Mouse (Mus musculus): ENCODE measurements at regions not wholly inside any gene's neighbourhood (a gene's known extent, or its start where the extent isn't known, plus 50 kb on each side); places are given as distances from the start of the nearest gene placed in this dataset.
"Not testable (repeated sequence)": the region's sequence is repeated elsewhere in the genome, so short reads cannot be mapped to it uniquely, and the experiment has no call there.

DNA sequence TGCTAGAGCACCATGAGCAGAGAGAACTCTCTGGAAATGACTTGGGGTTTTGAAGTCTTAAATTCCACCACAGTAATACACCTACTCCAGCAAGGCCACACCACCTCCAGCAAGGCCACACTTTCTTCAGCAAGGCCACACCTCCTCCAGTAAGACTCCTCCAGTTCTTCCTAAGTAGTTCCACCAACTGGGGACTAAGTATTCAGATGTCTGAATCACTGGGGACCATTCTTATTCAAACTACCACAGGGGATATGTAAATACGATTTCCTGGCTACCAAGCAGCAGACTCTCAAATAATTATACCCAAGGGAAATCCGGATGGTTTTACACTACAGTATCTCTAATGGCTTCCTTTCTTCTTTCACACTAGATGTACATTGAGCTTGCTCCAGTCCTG lies 598.7 kb upstream of the Igfbp3 start:
- Histone ChIP-seq H3K27me3 (replicated peaks; ENCODE audit: control insufficient read depth, insufficient read depth, low read length) (no peaks in the 10 kb centered on the region), H3K4me2 (replicated peaks; ENCODE audit: low read depth) (no peak overlapping the region), H3K36me3 (ENCODE audit: control insufficient read depth, insufficient read depth) (no peaks in the 10 kb centered on the region), H3K4me3 (ENCODE audit: low read depth, low read length) (no peak overlapping the region), H3K4me1 (replicated peaks; ENCODE audit: control insufficient read depth, insufficient read depth, low read length) (no peaks in the 10 kb centered on the region), H3K9me3 (ENCODE audit: control insufficient read depth) (no peaks in the 10 kb centered on the region), H3K9ac (ENCODE audit: low read depth, low read length) (no peak overlapping the region), H3K27ac (ENCODE audit: low read depth, low read length) (no peak overlapping the region)
- no peak for TF ChIP-seq CTCF (IDR thresholded peaks at IDR 0.05; ENCODE audit: low read depth)
- no peak for ATAC-seq
- 81% methylated on average over 2 of the region's 2 CpGs for WGBS

DNA sequence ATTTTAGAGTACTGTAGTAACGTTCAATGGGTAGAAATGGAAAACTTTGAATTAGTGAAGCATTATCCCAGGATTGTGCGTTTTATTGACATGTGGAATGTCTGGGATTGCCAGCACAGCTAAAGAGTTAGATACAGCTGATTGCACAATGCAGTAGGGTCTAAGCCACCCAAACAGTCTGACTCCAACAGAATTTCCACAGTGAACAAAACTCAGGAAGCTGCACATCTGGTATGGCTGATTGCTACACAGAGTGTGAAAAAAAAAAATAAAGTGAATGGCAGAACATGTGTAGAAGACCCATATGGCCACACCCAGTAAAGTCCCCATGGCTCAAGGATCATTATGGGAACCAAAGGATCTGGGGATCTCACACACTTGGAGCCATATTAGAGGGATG lies 596.0 kb upstream of the Igfbp3 start:
- Histone ChIP-seq H3K4me1 (replicated peaks; ENCODE audit: control insufficient read depth, insufficient read depth, low read length) (no peaks in the 10 kb centered on the region), H3K4me3 (ENCODE audit: low read depth, low read length) (no peak overlapping the region), H3K36me3 (ENCODE audit: control insufficient read depth, insufficient read depth) (no peaks in the 10 kb centered on the region), H3K27ac (ENCODE audit: low read depth, low read length) (no peak overlapping the region), H3K9me3 (ENCODE audit: control insufficient read depth) (no peaks in the 10 kb centered on the region), H3K27me3 (replicated peaks; ENCODE audit: control insufficient read depth, insufficient read depth, low read length) (no peaks in the 10 kb centered on the region), H3K4me2 (replicated peaks; ENCODE audit: low read depth) (no peak overlapping the region), H3K9ac (ENCODE audit: low read depth, low read length) (no peak overlapping the region)
- no peak for ATAC-seq
- no peak for TF ChIP-seq CTCF (IDR thresholded peaks at IDR 0.05; ENCODE audit: low read depth)
- 74% methylated on average over 2 of the region's 2 CpGs for WGBS

DNA sequence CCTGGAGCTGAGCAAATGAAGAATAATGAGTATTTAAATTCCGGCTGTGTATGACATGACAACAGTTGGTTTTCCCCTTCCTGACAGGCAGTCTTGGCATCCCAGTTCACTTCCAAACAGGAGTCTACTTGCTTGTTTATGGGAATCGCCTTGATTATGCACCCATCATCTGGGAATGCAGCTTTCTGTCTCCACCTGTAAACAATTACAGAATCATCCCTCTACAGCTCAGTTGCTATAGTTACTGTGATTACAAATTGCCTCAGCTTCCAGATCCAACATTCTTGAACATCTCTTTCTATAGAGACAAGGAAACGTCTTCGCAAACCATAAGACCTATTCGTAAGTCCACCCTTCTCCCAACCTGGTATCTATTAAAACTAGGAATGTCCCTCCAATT lies 582.6 kb upstream of the Igfbp3 start:
- Histone ChIP-seq H3K4me3 (ENCODE audit: low read depth, low read length) (no peak overlapping the region), H3K9me3 (ENCODE audit: control insufficient read depth) (no peaks in the 10 kb centered on the region), H3K9ac (ENCODE audit: low read depth, low read length) (no peak overlapping the region), H3K36me3 (ENCODE audit: control insufficient read depth, insufficient read depth) (no peaks in the 10 kb centered on the region), H3K4me1 (replicated peaks; ENCODE audit: control insufficient read depth, insufficient read depth, low read length) (no peaks in the 10 kb centered on the region), H3K27me3 (replicated peaks; ENCODE audit: control insufficient read depth, insufficient read depth, low read length) (no peaks in the 10 kb centered on the region), H3K4me2 (replicated peaks; ENCODE audit: low read depth) (no peak overlapping the region), H3K27ac (ENCODE audit: low read depth, low read length) (no peak overlapping the region)
- TF ChIP-seq CTCF (IDR thresholded peaks at IDR 0.05; ENCODE audit: low read depth): no peak
- WGBS: 86% methylated on average over 5 of the region's 5 CpGs
- no peak for ATAC-seq

DNA sequence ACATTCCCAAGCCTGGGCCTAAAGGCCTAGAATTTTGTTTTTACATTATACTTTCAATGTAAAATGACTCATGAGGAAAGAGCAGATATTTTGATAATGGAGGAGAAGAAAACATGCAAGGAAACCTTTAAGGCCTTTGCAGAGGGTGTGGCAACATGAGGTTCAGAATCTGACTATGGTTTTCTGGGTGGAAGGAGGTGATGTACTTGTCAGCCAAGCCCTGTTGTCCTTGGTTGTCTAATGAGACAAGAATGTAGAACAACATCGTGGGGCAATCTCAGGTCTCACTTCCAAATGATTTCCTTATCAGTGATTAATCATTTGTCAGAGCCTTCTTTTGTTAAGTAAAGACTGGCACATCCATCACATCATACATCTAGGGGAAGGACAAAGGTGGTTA lies 580.5 kb upstream of the Igfbp3 start:
- no peaks in the 10 kb centered on the region for H3K36me3 ChIP-seq (ENCODE audit: control insufficient read depth, insufficient read depth)
- no peaks in the 10 kb centered on the region for H3K9me3 ChIP-seq (ENCODE audit: control insufficient read depth)
- no peak overlapping the region for H3K27ac ChIP-seq (ENCODE audit: low read depth, low read length)
- TF ChIP-seq CTCF (IDR thresholded peaks at IDR 0.05; ENCODE audit: low read depth): no peak
- H3K4me2 ChIP-seq (replicated peaks; ENCODE audit: low read depth): no peak overlapping the region
- H3K27me3 ChIP-seq (replicated peaks; ENCODE audit: control insufficient read depth, insufficient read depth, low read length): no peaks in the 10 kb centered on the region
- H3K4me1 ChIP-seq (replicated peaks; ENCODE audit: control insufficient read depth, insufficient read depth, low read length): no peaks in the 10 kb centered on the region
- WGBS: 25% methylated on average over 1 of the region's 1 CpGs
- ATAC-seq: no peak
- H3K4me3 ChIP-seq (ENCODE audit: low read depth, low read length): no peak overlapping the region
- H3K9ac ChIP-seq (ENCODE audit: low read depth, low read length): no peak overlapping the region

DNA sequence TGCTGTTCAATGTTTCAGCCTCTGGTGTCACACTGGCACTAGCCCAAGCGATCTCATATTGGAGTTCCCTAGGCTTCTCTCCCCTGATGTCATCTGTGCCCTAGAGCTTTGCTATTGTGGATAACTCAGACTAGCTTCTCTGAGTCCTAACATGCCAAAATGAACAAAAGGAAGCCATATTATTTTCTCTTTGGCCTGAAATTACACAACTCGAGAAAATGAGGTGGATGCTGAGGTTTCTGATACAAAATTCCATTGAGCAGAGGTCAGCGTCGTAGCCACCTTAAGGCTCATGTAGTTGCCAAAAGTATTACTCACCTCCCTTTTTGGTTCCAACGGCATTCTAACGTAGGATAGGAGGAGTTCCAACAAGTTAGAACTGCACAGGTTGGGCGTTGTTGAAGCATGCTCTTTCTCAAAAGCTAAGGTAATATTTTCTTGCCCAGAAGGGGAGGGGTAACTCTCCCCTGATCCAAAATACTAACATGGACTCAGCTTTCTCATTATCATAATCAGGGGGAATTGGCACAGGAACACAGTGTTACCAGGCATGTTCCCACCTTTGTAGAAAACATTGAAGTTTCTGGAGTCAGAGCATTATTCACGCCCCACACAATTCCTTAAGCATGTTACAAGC lies 566.9 kb upstream of the Igfbp3 start:
- no peak for TF ChIP-seq CTCF (IDR thresholded peaks at IDR 0.05; ENCODE audit: low read depth)
- H3K4me1 ChIP-seq (replicated peaks; ENCODE audit: control insufficient read depth, insufficient read depth, low read length): no peaks in the 10 kb centered on the region
- H3K36me3 ChIP-seq (ENCODE audit: control insufficient read depth, insufficient read depth): no peaks in the 10 kb centered on the region
- H3K9me3 ChIP-seq (ENCODE audit: control insufficient read depth): no peaks in the 10 kb centered on the region
- no peaks in the 10 kb centered on the region for H3K27me3 ChIP-seq (replicated peaks; ENCODE audit: control insufficient read depth, insufficient read depth, low read length)
- no peak overlapping the region for H3K4me2 ChIP-seq (replicated peaks; ENCODE audit: low read depth)
- ATAC-seq: no peak
- H3K9ac ChIP-seq (ENCODE audit: low read depth, low read length): no peak overlapping the region
- no peak overlapping the region for H3K4me3 ChIP-seq (ENCODE audit: low read depth, low read length)
- WGBS: 87% methylated on average over 8 of the region's 8 CpGs
- no peak overlapping the region for H3K27ac ChIP-seq (ENCODE audit: low read depth, low read length)

DNA sequence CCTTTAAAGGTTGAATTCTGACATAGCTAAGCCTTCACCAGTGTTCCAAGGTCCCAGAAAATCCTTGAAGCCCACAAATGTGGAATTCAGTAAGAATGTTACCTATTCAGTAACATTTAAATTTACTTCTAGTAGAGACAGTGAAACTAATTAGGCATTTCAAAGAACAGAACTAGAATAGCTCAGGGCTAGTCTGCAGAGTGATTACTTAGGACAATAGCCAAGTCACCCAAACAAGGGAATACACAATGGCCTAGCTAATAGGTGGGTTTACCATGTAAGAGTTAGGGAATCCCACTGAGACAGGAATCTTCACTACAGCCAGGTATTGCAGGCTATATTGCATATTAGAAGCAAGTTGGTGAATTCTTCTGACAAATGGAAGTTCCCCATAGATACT lies 561.6 kb upstream of the Igfbp3 start:
- not testable (repeated sequence) for H3K27ac ChIP-seq (ENCODE audit: low read depth, low read length); H3K9ac ChIP-seq (ENCODE audit: low read depth, low read length); H3K36me3 ChIP-seq (ENCODE audit: control insufficient read depth, insufficient read depth); H3K4me1 ChIP-seq (replicated peaks; ENCODE audit: control insufficient read depth, insufficient read depth, low read length); H3K9me3 ChIP-seq (ENCODE audit: control insufficient read depth); ATAC-seq; H3K27me3 ChIP-seq (replicated peaks; ENCODE audit: control insufficient read depth, insufficient read depth, low read length); H3K4me2 ChIP-seq (replicated peaks; ENCODE audit: low read depth); H3K4me3 ChIP-seq (ENCODE audit: low read depth, low read length)

DNA sequence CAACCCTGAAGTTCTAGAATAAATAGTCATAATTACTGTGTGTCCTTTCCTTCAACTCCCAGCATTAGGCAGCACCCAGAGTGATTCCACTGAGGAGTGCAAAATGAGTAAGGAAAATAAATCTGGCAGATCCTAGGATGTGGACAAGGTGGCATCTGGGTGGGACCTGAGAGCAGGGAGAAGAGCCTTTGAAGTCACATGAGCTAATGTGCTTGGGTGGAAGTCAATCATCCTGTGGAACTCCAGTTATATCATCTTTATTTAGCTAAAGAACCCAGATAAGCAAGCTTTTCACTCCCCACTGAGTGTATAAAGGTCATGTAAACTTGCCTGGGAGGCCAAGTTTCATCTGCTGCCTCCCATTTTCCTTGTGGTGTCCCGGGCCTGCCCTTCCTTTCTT lies 551.6 kb upstream of the Igfbp3 start:
- 35% methylated on average over 1 of the region's 1 CpGs for WGBS
- TF ChIP-seq CTCF (IDR thresholded peaks at IDR 0.05; ENCODE audit: low read depth): no peak
- no peak for ATAC-seq

More for the DNA sequence above, 551.6 kb upstream of the Igfbp3 start:
- no peaks in the 10 kb centered on the region for H3K36me3 ChIP-seq (ENCODE audit: control insufficient read depth, insufficient read depth)
- no peak overlapping the region for H3K27ac ChIP-seq (ENCODE audit: low read depth, low read length)
- no peak overlapping the region for H3K4me2 ChIP-seq (replicated peaks; ENCODE audit: low read depth)
- no peak overlapping the region for H3K9ac ChIP-seq (ENCODE audit: low read depth, low read length)
- no peaks in the 10 kb centered on the region for H3K9me3 ChIP-seq (ENCODE audit: control insufficient read depth)
- no peaks in the 10 kb centered on the region for H3K27me3 ChIP-seq (replicated peaks; ENCODE audit: control insufficient read depth, insufficient read depth, low read length)
- no peak overlapping the region for H3K4me3 ChIP-seq (ENCODE audit: low read depth, low read length)
- no peaks in the 10 kb centered on the region for H3K4me1 ChIP-seq (replicated peaks; ENCODE audit: control insufficient read depth, insufficient read depth, low read length)

Data from intestine, postnatal 0 days (tissue).